Mouse (Mus musculus) MEL-GATA-1-ER (cell line): Measurements from ENCODE around the gene Map3k3.
"Not testable (repeated sequence)": the region's sequence is repeated elsewhere in the genome, so short reads cannot be mapped to it uniquely, and the experiment has no call there.

ENCODE experiments used
- DNase-seq: peaks from one replicate; pipeline ENCODE4 v3.0.0-alpha.2; 2012; ENCODE audit warnings: low read depth; ENCODE audit errors: extremely low read depth

Map3k3 gene

GRCm38 (mm10) chr11:106192241-106192640 is 107.8 kb downstream of the Map3k3 start:
- peak; percentile 19 for DNase-seq

- DNase-seq, result peak; percentile 53
Measured at GRCm38 (mm10) chr11:106192657-106193370, 108.4 kb downstream of the Map3k3 start.

GRCm38 (mm10) chr11:106193371-106194154 is 109.2 kb downstream of the Map3k3 start:
- peak; percentile 90 for DNase-seq

- DNase-seq, result no peak
Measured at GRCm38 (mm10) chr11:106194155-106194541, 109.7 kb downstream of the Map3k3 start.

GRCm38 (mm10) chr11:106194891-106195290 is 110.5 kb downstream of the Map3k3 start:
- no peak for DNase-seq

GRCm38 (mm10) chr11:106195341-106195740 is 110.9 kb downstream of the Map3k3 start:
- no peak for DNase-seq

- DNase-seq, result peak; percentile 38
Measured at GRCm38 (mm10) chr11:106198277-106198676, 113.9 kb downstream of the Map3k3 start.

- DNase-seq, result not testable (repeated sequence)
Measured at GRCm38 (mm10) chr11:106199997-106200396, 115.6 kb downstream of the Map3k3 start.

- DNase-seq, result no peak
Measured at GRCm38 (mm10) chr11:106200756-106201155, 116.3 kb downstream of the Map3k3 start.

GRCm38 (mm10) chr11:106201337-106202122 is 117.1 kb downstream of the Map3k3 start:
- peak; percentile 56 for DNase-seq

- DNase-seq, result peak; percentile 23
Measured at GRCm38 (mm10) chr11:106202123-106202465, 117.7 kb downstream of the Map3k3 start, which contains the start of gene Strada. Gene Strada, minus strand, starts transcription at chr11:106202168.
